Mouse (Mus musculus): ENCODE results near the gene Insl3.

Gene Insl3

DNA sequence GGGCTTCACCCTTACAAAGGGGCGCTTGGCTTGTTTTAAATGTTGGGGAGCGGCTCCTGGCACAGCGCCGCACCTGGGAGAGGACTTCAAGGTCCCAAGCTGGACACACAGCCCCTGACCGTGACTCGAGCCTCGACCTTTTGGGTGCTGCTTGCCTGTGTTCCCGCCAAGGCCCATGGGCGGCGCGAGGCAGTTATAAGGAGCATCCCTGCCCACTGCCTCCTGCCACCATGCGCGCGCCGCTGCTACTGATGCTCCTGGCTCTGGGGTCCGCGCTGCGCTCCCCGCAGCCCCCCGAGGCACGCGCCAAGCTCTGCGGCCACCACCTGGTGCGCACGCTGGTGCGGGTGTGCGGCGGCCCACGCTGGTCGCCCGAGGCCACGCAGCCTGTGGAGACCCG is at the start of gene Insl3:
TSS of gene Insl3 (plus strand) at position 187 of the 400 bp plus-strand sequence.
- DNase-seq (ENCODE audit: low spot score) = no peak

DNA sequence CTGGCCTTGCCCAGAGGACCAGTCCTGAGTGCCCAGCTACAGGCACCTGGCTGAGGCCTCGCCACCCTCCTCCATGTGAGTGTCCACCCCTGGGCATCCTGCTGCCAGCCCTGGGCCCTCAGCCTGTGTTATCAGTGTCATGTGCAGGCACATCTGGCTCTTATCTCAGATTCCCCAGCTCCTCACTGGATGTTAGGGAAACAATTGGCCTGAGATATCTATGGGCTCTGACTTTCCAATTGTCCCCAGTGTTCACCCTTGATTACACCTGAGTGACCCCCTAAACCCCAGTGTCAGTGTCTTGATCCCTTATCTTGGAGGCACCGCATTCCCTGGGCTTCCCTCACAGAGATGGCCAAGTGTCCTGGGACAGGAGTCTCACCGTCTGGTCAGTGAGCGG is 49.7 kb upstream of the Insl3 start:
- no peak for DNase-seq (ENCODE audit: low spot score)

DNA sequence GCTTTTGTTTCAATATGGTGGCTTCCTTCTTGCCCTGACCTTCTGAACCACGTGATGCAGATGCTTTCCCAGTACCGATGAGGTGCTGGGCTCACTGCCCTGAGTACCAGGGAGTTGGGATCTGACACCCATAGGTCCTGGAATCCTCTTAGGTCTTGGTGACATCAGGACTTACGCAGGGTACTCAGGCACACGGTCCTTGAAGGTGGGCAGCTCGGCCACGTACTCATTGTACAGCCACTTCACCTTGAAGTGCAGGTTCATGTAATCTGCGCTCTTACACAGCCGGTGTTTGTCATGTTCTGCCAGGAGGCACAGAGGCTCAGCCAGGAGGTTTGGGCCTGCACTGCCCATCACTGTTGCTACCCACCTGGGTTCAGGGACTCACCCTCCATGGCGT is 43.5 kb upstream of the Insl3 start:
- no peak for DNase-seq (ENCODE audit: low spot score)

DNA sequence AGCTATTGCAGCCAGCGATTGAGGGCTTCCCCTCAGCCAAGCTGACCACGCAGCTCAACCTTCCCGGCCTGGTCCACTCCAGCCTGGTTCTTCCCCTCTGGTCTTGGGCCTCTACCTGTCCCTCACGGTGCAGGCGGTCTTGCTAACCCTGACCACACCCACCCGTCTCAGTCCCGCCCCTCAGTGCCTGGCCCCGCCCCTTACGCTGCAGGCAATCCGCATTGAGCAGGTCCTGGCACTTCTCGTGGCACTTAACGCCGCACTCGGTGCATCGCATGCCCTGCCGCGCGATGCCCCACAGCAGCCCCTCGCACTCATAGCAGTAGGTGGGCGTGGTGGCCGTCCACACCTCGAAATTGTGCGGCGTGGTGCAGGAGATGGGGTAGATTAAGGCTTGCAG is 34.4 kb upstream of the Insl3 start:
- no peak for DNase-seq (ENCODE audit: low spot score)

DNA sequence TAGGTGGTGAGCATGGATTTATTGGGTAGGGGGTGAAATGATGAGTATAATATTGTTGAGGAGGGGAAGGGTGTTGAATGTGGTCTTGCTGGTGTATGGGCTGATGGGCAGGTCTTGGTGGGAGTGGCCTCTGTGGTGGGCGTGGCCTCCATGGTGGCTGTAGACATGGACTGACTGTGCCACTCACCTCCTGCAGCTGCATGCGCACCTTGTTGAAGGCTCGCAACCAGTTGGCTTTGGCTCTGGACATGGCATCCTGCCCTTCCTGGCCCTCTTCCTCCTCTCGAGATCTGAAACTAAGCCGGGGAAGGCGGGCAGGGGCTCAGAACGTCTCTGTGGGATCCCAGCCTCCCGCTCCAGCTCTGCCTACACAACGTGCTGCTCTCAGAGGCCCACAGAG is 31.2 kb upstream of the Insl3 start:
- no peak for DNase-seq (ENCODE audit: low spot score)

DNA sequence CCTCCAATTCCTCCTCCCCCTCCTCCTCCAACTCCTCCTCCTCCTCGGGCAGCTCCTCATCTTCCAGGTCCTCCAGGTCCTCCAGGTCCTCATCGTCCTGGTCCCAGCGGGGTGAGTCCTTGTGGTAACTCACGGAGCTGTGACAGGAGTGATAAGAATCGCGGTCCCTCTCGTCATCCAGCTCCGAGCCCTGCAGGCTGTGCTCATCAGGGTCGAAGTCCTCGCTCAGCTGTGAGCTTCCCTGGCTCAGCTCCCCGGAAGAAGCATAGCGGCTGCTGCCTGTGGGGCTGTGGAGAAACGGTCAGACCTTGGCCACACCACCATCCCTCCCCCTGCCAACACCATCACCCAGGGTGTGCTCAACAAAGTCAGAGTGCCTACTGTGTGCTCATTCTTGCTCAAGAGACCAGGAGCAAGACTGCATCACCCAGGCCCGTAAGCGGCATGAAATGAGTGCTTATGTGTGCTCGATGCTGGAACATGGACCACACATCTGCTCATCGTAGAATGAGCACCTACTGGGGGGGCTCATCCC is 30.4 kb upstream of the Insl3 start:
- DNase-seq (ENCODE audit: low spot score) = no peak

DNA sequence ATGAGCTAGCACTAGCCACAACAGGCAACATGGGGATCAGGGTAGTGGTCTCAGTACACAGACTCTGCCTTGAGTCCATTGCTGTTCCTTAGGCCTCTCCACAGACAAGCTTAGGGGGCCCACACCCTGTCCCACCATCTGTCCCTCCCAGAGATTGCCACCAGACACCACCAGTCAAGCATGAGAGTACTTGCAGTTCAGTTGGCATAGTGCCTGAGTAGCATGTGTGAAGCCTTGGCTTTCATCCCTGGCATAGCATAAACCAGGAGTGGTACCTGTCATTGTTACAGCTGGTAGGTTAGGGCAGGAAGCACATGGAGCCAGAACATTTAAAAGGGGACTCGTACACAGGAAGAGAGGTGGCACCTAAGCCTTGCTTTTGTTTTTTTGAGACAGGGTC is 29.3 kb upstream of the Insl3 start:
- no peak for DNase-seq (ENCODE audit: low spot score)

DNA sequence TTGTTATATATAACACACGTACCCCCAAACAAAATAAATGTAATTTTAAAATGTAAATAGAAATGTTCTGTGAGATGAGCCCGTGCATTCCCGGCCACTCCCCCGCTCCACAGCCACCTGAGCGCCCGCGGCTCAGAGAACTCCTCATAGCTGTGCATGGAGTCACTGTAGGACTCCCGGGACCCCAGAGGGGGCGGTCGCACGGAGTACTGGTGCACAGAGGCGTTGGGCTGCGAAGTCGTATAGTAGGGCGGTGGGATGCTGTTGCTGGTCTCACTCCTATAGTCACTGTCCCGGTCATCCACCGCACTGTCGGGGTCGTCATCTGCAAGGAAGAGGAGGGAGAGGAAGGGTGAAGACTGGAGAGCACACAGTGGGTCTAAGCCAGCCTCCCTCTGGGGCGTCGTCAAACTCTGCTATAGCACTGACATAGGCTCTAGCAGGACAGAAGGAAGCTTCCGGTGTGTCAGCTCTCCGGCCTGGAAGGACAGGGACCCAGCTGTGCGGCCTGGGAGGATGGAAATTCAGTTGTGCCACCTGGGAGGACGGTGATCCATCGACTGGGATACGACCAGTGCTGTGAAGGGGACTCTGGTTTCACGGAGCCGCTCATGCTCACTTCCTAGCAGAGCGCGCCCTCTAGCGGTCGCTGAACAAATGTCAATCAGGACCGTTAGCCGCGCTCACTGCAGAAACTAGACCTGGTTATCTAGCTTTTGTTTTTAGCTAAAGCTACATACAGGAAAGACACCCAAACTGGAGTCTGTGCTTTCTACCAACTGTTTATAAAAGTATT is 28.5 kb upstream of the Insl3 start:
- peak; percentile 89 for DNase-seq (ENCODE audit: low spot score)

DNA sequence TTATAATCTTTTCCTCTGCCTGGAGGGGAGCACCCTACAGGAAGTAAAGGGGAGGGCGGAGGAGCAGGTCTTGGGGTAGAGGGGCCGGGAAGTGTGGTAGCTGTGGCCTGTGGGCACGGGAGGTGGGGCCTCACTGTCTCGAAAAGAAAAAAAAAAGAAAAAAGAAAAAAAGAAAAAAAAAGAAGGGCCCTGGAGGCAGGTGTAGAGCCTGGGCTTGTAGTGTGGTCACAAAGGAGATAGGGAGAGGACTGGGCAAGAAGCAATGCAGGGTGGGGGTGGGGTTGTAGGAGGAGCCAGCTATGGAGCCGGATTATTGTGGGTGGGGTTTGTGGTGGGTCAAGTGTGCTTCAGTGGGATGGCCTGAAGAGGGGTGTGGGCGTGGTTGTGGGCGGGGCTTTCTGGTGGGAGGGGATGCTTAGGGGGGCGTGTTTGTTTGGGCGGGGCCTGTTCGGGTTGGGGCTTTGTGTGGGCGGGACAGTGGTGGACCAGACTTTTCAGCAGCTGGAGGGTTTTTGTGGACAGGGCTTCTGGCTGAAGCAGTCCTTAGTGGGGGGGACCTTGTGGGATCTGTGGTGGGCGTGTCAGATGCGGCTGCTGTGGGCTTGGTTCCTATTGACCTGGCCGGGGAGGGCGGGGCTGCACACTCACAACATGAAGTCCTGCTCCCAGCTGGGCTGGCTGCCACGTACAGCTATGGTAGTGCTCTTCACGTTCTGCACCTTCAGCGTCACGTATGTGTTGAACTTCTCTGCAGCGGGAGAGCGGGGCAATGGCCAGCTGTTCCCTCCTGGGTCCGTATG is 23.5 kb upstream of the Insl3 start:
- no peak for DNase-seq (ENCODE audit: low spot score)

DNA sequence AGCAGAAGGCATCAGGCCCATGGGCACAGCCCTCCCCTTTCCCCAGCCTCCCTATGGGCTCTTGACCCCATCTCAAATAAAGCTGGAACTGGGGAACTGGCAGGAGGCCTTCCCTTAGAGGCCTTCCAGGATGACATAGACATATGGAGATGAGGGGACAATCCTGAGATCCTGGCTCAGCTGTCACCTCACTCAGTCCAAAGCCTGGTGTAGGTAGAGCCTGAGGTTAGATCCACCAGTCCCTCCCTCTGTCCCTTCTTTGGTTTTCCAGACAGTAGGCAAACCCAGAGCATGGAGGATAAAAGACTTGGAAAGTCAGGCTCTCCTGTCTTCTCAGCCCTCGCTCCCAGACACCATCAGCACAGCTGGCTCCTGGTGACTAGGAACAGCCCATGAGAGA is 22.2 kb upstream of the Insl3 start:
- no peak for DNase-seq (ENCODE audit: low spot score)

DNA sequence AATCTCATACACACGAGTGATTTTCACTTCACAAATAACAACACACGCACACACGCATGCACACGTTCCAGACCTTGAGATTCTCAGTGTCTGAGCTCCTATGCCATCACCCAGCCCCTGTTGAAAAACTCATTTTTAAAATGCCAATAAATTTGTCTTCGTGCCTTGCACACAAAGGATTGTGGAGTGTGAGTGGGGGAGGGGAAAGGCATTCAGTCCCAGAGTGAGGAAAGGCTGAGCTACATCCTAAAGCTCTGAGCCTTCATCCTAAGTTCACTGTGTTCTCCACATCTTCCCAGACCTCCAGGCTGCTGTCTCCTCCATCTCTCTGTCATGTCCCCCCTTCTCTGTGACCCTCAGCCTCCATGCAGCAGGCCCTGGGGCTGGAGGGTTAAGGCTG is 21.8 kb upstream of the Insl3 start:
- no peak for DNase-seq (ENCODE audit: low spot score)

DNA sequence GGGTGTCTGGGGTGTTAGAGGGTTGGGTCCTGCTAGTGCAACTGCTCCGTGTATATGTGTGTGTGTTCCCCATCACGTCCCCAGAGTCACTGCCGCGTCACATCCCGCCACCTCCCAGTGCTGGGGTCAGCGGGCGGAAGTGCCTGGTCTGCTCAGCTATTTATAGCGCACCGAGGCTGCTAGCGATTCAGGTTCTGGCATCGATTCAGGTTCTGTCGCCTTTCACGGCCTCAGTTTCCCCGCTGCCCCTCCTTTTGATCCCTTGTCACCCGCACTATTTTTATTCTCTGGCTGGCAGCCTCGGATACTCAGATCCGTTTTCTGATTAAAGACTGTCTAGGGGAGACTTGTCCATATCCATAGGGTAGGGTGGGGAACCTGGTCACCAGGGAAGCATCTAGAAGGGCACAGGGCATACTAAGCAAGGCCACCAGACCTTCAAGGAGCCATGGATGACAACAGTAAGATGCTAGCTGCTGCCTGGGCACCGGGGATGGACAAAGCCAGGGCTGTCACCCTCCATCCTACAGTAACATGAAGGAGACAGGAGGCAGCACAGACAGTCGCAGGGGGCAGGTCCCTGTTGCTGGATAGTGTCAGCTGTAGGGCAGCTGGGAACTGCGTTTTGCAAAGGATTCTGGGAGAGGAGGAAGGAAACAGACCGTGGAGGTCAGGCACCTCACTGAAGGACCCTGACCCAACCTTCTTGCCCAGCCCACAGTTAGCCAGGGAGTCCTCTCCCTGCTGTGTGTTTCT is 20.6 kb upstream of the Insl3 start:
- no peak for DNase-seq (ENCODE audit: low spot score)

DNA sequence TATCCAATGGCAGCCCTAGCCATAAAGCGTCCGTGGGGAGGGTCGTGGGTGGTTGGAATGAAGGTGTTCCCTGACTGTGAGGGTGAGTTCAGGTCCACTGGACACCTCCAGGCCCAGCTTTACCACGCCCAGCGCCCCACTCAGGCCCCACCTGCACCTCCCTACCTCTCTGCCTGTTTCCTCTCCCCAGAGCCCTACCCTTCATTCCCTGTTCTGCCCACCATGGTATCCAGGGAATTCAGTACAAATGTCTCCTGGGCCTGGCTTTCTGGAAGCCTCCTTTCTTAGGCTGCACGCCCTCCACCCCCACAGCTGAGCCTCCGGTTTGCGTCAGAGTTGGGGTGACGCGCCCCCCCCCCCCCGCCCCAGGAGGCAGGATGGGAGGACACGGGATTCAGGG is 18.8 kb upstream of the Insl3 start:
- no peak for DNase-seq (ENCODE audit: low spot score)

DNA sequence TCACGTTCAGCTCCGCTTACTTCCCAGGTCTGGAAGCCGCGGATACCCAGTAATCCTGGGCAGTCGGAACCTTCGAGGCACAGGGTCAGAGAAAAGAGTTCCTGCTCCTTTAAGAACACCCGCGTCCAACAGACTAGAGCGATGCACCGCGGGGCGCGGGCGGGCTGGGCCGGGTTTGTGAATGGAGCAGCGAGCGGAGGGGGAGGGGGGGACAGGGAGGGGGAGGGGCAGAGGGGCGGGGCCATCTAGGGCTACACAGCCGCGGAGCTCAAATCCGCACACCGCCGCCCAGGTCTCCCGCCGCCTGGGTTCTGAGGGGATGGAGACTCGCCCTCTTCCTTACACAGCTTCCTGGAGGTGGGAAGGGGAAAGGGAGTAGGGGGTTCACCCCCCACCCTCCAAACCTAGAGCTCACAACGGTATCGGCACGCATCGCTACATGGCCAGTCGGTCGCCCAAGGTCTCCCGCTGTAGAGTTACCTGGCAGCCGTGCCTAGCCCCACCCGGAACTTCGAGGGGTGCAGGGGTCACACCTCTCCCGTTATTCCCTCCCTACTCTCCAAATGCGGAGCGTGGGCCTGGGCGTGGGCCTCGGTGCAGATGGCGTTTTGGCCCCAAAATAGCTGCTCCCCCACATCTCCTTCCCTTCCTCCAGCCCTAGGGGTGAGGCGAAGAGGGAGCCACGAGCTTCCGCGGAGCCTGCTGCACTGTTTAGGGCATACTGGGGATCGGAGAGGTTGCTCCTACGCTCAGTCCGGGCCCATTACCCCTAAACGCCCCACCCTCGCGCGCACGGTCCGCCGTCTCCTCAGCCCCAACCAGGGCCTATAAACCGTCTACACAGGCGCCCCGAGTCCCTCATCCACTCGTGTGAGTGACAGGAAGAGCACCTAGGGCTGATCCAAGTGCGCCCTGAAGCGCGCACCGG is 18.1 kb upstream of the Insl3 start:
- DNase-seq (ENCODE audit: low spot score) = peak; percentile 61

DNA sequence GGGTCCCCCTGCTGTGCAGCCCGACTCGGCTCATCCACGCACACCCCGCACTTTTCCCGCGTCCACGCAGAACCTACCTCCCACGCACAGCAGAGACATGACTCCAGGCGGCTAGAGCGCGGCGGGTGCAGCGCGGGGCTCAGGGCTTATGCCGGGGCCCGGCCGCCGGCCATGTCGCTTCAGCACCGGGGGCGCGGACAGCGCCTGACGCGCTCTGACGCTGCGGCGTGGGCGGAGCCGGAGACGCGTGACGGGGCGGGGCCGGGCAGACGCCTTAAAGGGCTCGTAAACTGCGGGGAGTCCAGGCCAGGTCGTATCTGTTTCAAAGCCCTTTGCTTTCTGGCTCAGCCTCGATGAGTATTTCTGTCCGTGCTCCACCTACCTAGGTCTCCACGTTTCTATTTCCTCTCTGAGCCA is 17.5 kb upstream of the Insl3 start, which contains the start of gene Unc13a:
TSS of gene Unc13a (minus strand) at position 209 of the 417 bp plus-strand sequence.
- DNase-seq (ENCODE audit: low spot score) = peak; percentile 83

DNA sequence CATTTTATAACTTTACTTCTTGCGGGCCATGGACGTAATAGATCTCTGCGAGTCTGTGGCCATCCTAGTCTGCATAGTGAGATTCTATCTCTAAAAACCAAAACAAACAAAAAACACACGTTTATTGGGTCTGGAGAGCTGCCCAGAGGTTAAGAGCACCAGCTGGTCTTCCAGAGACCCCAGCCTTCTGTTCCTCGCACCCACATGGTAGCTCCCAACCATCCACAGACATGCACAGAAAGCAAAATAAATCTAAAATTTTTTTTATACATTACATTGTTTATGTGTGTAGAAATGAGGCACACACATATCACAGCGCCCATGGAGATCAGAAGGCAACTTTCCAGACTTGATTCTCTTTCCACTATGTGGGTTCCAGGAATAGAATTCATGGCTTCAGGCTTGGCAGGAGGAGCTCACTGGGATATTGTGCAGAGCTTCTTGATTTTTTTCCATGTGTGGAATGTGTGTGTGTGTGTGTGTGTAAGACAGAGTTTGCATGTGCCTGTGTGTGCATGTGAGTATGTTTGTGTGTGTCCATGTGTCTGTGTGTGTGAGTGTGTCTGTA is 16.8 kb upstream of the Insl3 start:
- DNase-seq (ENCODE audit: low spot score) = peak; percentile 45

DNA sequence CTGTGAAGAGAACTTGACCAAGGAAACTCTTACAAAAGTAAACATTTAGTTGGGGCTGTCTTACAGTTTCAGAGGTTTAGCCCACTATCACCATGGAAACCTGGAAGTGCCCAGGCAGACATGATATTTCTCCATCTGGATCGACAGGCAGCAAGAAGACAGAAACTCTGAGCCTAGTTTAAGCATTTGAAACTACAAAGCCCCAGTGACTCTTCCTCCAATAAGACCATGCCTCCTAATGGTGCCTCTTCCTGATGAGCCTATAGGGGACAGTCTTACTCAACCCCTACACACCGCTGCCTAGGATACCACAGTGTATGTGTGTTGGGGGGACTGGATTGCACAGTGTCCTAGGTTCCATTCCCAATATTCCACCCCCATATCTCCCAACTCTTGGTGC is 14.9 kb upstream of the Insl3 start:
- peak; percentile 18 for DNase-seq (ENCODE audit: low spot score)

DNA sequence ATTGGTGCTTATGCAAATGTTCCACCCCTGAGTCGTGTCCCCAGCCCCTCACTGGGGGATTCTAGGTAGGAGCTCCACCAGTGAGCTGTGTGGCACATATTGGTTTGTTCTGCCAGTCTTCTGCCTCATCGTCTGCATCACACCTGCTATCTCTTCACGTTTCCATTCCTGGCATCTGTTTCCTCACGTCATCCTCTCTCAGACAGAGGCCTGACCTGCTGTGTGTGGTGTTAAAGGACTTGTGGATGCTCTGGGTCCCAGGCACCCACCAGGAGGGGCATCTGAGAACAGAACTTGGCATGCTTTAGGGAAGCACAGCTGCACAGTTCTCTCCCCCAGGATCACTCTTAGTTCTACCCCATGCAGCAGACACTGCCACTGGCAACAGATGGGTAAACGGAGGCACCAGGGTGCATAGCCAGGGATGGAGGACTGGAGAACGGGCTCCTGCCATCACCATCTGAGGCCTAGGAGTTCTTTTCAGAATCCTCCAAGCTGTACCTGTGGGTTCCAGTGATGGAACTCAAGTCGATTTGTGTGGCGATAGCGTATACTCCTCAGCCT is 13.5 kb upstream of the Insl3 start:
- no peak for DNase-seq (ENCODE audit: low spot score)

DNA sequence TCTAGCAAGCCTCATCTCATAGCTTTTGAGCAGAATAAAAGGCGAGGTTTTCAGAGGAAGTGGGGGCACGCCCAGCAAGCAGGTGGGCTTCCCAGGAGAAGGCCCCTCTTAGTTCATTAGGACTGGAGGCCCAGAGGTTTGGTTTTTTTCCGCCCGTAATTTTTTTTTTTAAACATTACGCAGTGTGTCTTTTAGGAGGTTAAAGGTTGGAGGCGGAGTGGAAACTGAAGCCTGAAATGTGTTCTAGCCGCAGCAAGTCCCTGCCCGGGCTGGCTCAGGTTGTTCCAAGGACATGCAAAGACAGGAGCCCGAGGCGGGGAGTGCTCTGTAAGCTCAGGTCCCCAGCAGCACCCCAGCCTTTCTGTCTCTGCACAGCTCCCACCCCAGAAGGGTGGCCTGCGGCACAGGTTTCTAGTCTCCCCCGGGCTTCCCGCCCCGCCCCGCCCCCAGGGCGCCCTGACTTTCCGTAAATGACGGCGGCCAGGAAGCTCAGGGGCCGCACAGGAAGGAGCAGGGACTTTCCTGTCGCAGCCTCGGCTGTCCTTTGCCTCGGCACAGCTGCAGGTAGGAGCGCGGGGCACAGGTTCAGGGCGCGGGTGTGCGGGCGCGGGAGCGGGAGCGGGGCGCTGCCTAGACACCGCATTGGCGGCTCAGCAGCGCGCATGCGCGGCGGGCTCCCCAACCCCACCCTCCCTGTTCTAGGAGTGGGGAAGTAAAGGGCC is 12.8 kb upstream of the Insl3 start, which contains the start of gene Jak3:
TSS of gene Jak3 (plus strand) at position 277 of the 722 bp plus-strand sequence.
- peak; percentile 81 for DNase-seq (ENCODE audit: low spot score)

DNA sequence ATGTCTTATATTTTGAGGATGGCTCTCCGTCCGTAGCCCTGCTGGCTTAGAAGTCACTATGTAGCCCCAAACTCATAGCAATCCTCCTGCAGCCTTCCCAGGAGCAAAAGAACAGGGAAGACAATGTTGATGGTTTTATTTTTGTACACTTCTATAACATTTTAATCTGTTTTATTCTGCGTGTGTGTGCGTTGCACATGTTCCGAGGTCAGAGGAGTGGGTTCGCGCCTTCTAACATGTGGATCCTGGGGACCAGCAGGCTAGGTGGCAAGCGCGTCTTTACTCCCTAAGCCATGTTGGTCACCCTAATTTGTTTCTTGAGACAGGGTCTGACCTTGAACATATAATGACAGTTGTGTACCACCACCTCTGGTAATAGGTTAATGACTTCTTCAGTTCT is 12.2 kb upstream of the Insl3 start:
- DNase-seq (ENCODE audit: low spot score) = no peak
